In the genomic region with DNA sequence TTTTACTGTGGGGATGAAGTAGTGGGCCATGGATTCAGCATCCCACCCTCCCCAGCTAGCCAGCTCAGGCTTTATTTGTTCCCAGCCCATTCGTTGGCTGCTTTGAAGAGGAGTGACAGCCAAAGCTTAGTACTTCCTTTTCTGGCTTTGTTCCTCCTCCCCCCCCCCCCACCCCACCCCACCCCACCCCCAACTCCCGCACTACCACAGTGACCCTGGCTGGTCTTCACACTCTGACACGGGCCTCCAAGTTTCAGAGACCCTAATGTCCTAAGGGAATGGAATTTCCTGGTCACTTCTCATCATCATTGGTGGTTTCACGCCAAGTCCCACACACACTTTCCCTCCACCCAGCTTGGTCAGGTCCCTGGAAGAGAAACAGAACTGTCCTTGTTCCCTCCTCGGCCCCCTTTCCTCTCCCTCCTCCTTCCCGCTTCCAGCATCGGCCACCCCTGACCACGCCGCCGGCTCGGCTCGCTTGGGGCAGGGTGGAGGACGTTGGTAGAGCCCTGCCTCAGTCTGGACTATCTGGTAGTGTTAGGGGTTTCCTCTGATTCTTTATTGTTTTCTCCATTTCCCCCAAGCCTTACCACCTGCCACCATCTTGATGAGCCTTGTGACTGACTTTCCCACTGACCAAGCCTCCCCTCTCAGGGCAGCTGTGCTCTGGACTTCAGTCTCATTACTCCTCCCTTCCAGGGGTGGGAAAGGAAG, we compare ENCODE assay signal across 8 mouse cellular contexts. TPM values are rescaled to one million over a fixed set of nuclear protein-coding genes. Genes with fewer than 3 reads are reported as not detected.
DNase-seq lines count a peak whose midpoint lies in the region; ATAC-seq and TF ChIP-seq lines count a peak whose summit lies in the region.

No protein-coding gene starts in this region.

- DNase-seq in frontal cortex, adult 2 months (ENCODE audit: extremely low spot score in 1 of 2, low spot score in 1 of 2): peak; percentile 35 to 49
- DNase-seq in frontal cortex, postnatal 25 days (ENCODE audit: low spot score in 2 of 2): no peak
- DNase-seq in heart, adult 9 months (ENCODE audit: low spot score in 2 of 2): peak; percentile 67 to 78
- DNase-seq in kidney, adult 9 months: peak; percentile 84
- peak; percentile 52 for DNase-seq in limb, embryonic 14.5 days (ENCODE audit: low spot score)
- DNase-seq in midbrain, embryonic 14.5 days: peak; percentile 55

- TF ChIP-seq POLR2A in cortical plate, adult 2 months (IDR thresholded peaks at IDR 0.05; ENCODE audit: extremely low read depth, insufficient read depth, low read length): no peak
- peak; percentile 19; the same call in 1 of the 2 replicates for TF ChIP-seq POLR2A in limb, embryonic 14.5 days (IDR thresholded peaks at IDR 0.05; ENCODE audit: borderline replicate concordance, extremely low read depth, insufficient read depth, insufficient read length)

- H3K4me2 ChIP-seq in limb, embryonic 14.5 days (replicated peaks; ENCODE audit: low read depth, low read length, severe bottlenecking): peak overlapping the region; percentile 73
- peak overlapping the region; percentile 92 for H3K4me2 ChIP-seq in midbrain, embryonic 14.5 days (ENCODE audit: low read length)
- H3K4me2 ChIP-seq in stomach, embryonic 14.5 days (replicated peaks; ENCODE audit: low read depth, low read length): peak overlapping the region; percentile 87

- no peak; the same call in 1 of the 2 replicates for ATAC-seq in limb, embryonic 14.5 days (ENCODE audit: low FRiP score, low read depth)
- ATAC-seq in midbrain, embryonic 14.5 days (ENCODE audit: low FRiP score, low TSS enrichment): no peak
- no peak; the same call in 1 of the 2 replicates for ATAC-seq in stomach, embryonic 14.5 days (ENCODE audit: insufficient number of reproducible peaks, insufficient read depth, low FRiP score, low read depth)

- WGBS in limb, embryonic 14.5 days: 5% methylated on average over 13 of the region's 13 CpGs
- 1% methylated on average over 13 of the region's 13 CpGs for WGBS in midbrain, embryonic 14.5 days
- WGBS in stomach, embryonic 14.5 days: 5% methylated on average over 13 of the region's 13 CpGs

- H3K9me3 ChIP-seq in limb, embryonic 14.5 days (ENCODE audit: control insufficient read depth, low read length): no peaks in the 10 kb centered on the region
- no peaks in the 10 kb centered on the region for H3K9me3 ChIP-seq in midbrain, embryonic 14.5 days (ENCODE audit: control insufficient read depth, low read length)
- no peaks in the 10 kb centered on the region for H3K9me3 ChIP-seq in stomach, embryonic 14.5 days (ENCODE audit: control insufficient read depth, low read depth, low read length)

- peaks cover 9% of the 10 kb centered on the region for H3K4me1 ChIP-seq in cortical plate, adult 2 months (ENCODE audit: control insufficient read depth, insufficient read depth, low read length)
- peaks cover 28% of the 10 kb centered on the region for H3K4me1 ChIP-seq in limb, embryonic 14.5 days (ENCODE audit: control insufficient read depth, insufficient read depth, low read length)
- peaks cover 34% of the 10 kb centered on the region for H3K4me1 ChIP-seq in midbrain, embryonic 14.5 days (ENCODE audit: control insufficient read depth, insufficient read depth, low read length)
- H3K4me1 ChIP-seq in stomach, embryonic 14.5 days (ENCODE audit: control insufficient read depth, insufficient read depth, low read length): peaks cover 22% of the 10 kb centered on the region

- H3K27ac ChIP-seq in cortical plate, adult 2 months (ENCODE audit: insufficient read depth, low read length): peak overlapping the region; percentile 87
- H3K27ac ChIP-seq in limb, embryonic 14.5 days (replicated peaks; ENCODE audit: low read depth, low read length): peak overlapping the region; percentile 86
- peak overlapping the region; percentile 98 for H3K27ac ChIP-seq in midbrain, embryonic 14.5 days (replicated peaks; ENCODE audit: low read depth, low read length)
- H3K27ac ChIP-seq in stomach, embryonic 14.5 days (ENCODE audit: low read length): peak overlapping the region; percentile 97

- H3K9ac ChIP-seq in limb, embryonic 14.5 days (ENCODE audit: low read depth, low read length, severe bottlenecking): peak overlapping the region; percentile 84
- peak overlapping the region; percentile 92 for H3K9ac ChIP-seq in midbrain, embryonic 14.5 days (replicated peaks; ENCODE audit: low read length)
- H3K9ac ChIP-seq in stomach, embryonic 14.5 days (replicated peaks; ENCODE audit: low read depth, low read length): peak overlapping the region; percentile 86; the same call in 1 of the 2 replicates

- peaks cover 46% of the 10 kb centered on the region for H3K36me3 ChIP-seq in limb, embryonic 14.5 days (ENCODE audit: control insufficient read depth, insufficient read depth, low read length)
- H3K36me3 ChIP-seq in midbrain, embryonic 14.5 days (ENCODE audit: control insufficient read depth, insufficient read depth, low read length): peaks cover 43% of the 10 kb centered on the region
- H3K36me3 ChIP-seq in stomach, embryonic 14.5 days (ENCODE audit: control insufficient read depth, insufficient read depth, low read length): peaks cover 41% of the 10 kb centered on the region

- no peak for TF ChIP-seq CTCF in cortical plate, adult 2 months (IDR thresholded peaks at IDR 0.05; ENCODE audit: extremely low read depth, insufficient read depth, low read length)

- H3K27me3 ChIP-seq in limb, embryonic 14.5 days (ENCODE audit: control insufficient read depth, insufficient read depth, low read length): no peaks in the 10 kb centered on the region
- H3K27me3 ChIP-seq in midbrain, embryonic 14.5 days (ENCODE audit: control insufficient read depth, insufficient read depth, low read length): no peaks in the 10 kb centered on the region
- H3K27me3 ChIP-seq in stomach, embryonic 14.5 days (ENCODE audit: control insufficient read depth, insufficient read depth, low read length): no peaks in the 10 kb centered on the region

- H3K4me3 ChIP-seq in cortical plate, adult 2 months (ENCODE audit: insufficient read depth, low read length): peak overlapping the region; percentile 77
- H3K4me3 ChIP-seq in limb, embryonic 14.5 days (replicated peaks; ENCODE audit: low read length): peak overlapping the region; percentile 75
- H3K4me3 ChIP-seq in midbrain, embryonic 14.5 days (replicated peaks; ENCODE audit: low read depth, low read length): peak overlapping the region; percentile 91
- H3K4me3 ChIP-seq in stomach, embryonic 14.5 days (ENCODE audit: low read depth, low read length): peak overlapping the region; percentile 85

RNA-seq across cellular contexts. Expression of gene Cdc42se1, which starts 1.4 kb away (rescaled TPM):
- polyA plus RNA-seq in frontal cortex, adult 2 months (2012; rRNA removed): 62.5 and 63.5 TPM in 2 replicates
- 65.4 and 66.6 TPM in 2 replicates for polyA plus RNA-seq in cortical plate, adult 2 months (2012; rRNA removed)
- polyA plus RNA-seq in limb, embryonic 14.5 days (2012; rRNA removed): 76.1 and 93.1 TPM in 2 replicates
- 119 and 126 TPM in 2 replicates for polyA plus RNA-seq in limb, embryonic 14.5 days (2014; fragmentation: Nextera tagmentation; extraction: Ambion mirVana)
- polyA plus RNA-seq in midbrain, embryonic 14.5 days (2014; fragmentation: Nextera tagmentation; extraction: Ambion mirVana): 58.3 and 64.5 TPM in 2 replicates
- polyA plus RNA-seq in stomach, embryonic 14.5 days (2014; fragmentation: Nextera tagmentation; extraction: Ambion mirVana): 125 and 126 TPM in 2 replicates

RNA-seq across cellular contexts. Expression of gene Mllt11, which starts 2.0 kb away (rescaled TPM):
- polyA plus RNA-seq in frontal cortex, adult 2 months (2012; rRNA removed): 388 and 439 TPM in 2 replicates
- polyA plus RNA-seq in cortical plate, adult 2 months (2012; rRNA removed): 428 and 469 TPM in 2 replicates
- polyA plus RNA-seq in limb, embryonic 14.5 days (2012; rRNA removed): 38.5 and 42.4 TPM in 2 replicates
- polyA plus RNA-seq in limb, embryonic 14.5 days (2014; fragmentation: Nextera tagmentation; extraction: Ambion mirVana): 16.7 and 17.4 TPM in 2 replicates
- polyA plus RNA-seq in midbrain, embryonic 14.5 days (2014; fragmentation: Nextera tagmentation; extraction: Ambion mirVana): 545 and 586 TPM in 2 replicates
- polyA plus RNA-seq in stomach, embryonic 14.5 days (2014; fragmentation: Nextera tagmentation; extraction: Ambion mirVana): 38.9 and 42.4 TPM in 2 replicates

RNA-seq across cellular contexts. Expression of gene Gm128, which starts 11.5 kb away (rescaled TPM):
- 0.29 and 0.30 TPM in 2 replicates for polyA plus RNA-seq in frontal cortex, adult 2 months (2012; rRNA removed)
- polyA plus RNA-seq in cortical plate, adult 2 months (2012; rRNA removed): 0.23 and 0.25 TPM in 2 replicates
- polyA plus RNA-seq in limb, embryonic 14.5 days (2012; rRNA removed): 0.87 and 0.89 TPM in 2 replicates
- polyA plus RNA-seq in limb, embryonic 14.5 days (2014; fragmentation: Nextera tagmentation; extraction: Ambion mirVana): 0.50 and 0.63 TPM in 2 replicates
- polyA plus RNA-seq in midbrain, embryonic 14.5 days (2014; fragmentation: Nextera tagmentation; extraction: Ambion mirVana): 0.11 and 0.15 TPM in 2 replicates
- 0.71 and 1.3 TPM in 2 replicates for polyA plus RNA-seq in stomach, embryonic 14.5 days (2014; fragmentation: Nextera tagmentation; extraction: Ambion mirVana)

RNA-seq across cellular contexts. Expression of gene Gabpb2, which starts 12.2 kb away (rescaled TPM):
- polyA plus RNA-seq in frontal cortex, adult 2 months (2012; rRNA removed): 15.8 and 17.9 TPM in 2 replicates
- 12.1 and 12.8 TPM in 2 replicates for polyA plus RNA-seq in cortical plate, adult 2 months (2012; rRNA removed)
- 26.2 and 26.4 TPM in 2 replicates for polyA plus RNA-seq in limb, embryonic 14.5 days (2012; rRNA removed)
- polyA plus RNA-seq in limb, embryonic 14.5 days (2014; fragmentation: Nextera tagmentation; extraction: Ambion mirVana): 9.7 and 11.5 TPM in 2 replicates
- polyA plus RNA-seq in midbrain, embryonic 14.5 days (2014; fragmentation: Nextera tagmentation; extraction: Ambion mirVana): 3.7 and 4.2 TPM in 2 replicates
- 15.1 and 18.4 TPM in 2 replicates for polyA plus RNA-seq in stomach, embryonic 14.5 days (2014; fragmentation: Nextera tagmentation; extraction: Ambion mirVana)

RNA-seq across cellular contexts. Expression of gene Bnipl, which starts 21.1 kb away (rescaled TPM):
- polyA plus RNA-seq in frontal cortex, adult 2 months (2012; rRNA removed): 0.40 and 0.48 TPM in 2 replicates
- polyA plus RNA-seq in cortical plate, adult 2 months (2012; rRNA removed): 0.17 and 0.61 TPM in 2 replicates
- 6.8 and 12.0 TPM in 2 replicates for polyA plus RNA-seq in limb, embryonic 14.5 days (2012; rRNA removed)
- polyA plus RNA-seq in limb, embryonic 14.5 days (2014; fragmentation: Nextera tagmentation; extraction: Ambion mirVana): 11.7 and 13.3 TPM in 2 replicates
- not detected in 2 replicates for polyA plus RNA-seq in midbrain, embryonic 14.5 days (2014; fragmentation: Nextera tagmentation; extraction: Ambion mirVana)
- 8.2 and 8.4 TPM in 2 replicates for polyA plus RNA-seq in stomach, embryonic 14.5 days (2014; fragmentation: Nextera tagmentation; extraction: Ambion mirVana)

Comparison
In these comparisons a context has a peak if more than half of its experiments do, and no peak if none do; other contexts are left out.
1. DNase-seq: peak in frontal cortex, adult 2 months (2 of 2), heart, adult 9 months (2 of 2), kidney, adult 9 months (single experiment), limb, embryonic 14.5 days (single experiment) and midbrain, embryonic 14.5 days (single experiment); none in frontal cortex, postnatal 25 days (0 of 2).
2. Peak in every context shown above with its lines, with median percentiles within 50 percentile points of each other: H3K27ac ChIP-seq, H3K4me3 ChIP-seq, H3K4me2 ChIP-seq and H3K9ac ChIP-seq.